Mouse (Mus musculus) embryonic facial prominence, embryonic 12.5 days (tissue): ENCODE results near the gene Btaf1. TPM values are rescaled to one million over a fixed set of nuclear protein-coding genes. Genes with fewer than 3 reads are reported as not detected.

Experiments
- polyA plus RNA-seq: library from polyadenylated mRNA; unstranded; fragments of >200 nt; fragmentation: Nextera tagmentation; extraction: Ambion mirVana; gene quantifications from 2 replicates; pipeline ENCODE4 v1.2.1, GENCODE M21; 2016

Gene Btaf1
- polyA plus RNA-seq, 1 experiment from 2014 or later: 16.0 TPM

Other genes starting within 250 kb of the Btaf1 start
- gene Ppp1r3c, start 189.4 kb upstream of the Btaf1 start, polyA plus RNA-seq: 5.9 and 6.2 TPM in 2 replicates
- 81.8 and 82.8 TPM in 2 replicates for gene Tnks2, start 91.8 kb upstream of the Btaf1 start, polyA plus RNA-seq
- gene Fgfbp3, start 6.5 kb upstream of the Btaf1 start, polyA plus RNA-seq: 10.8 and 11.2 TPM in 2 replicates